Mouse (Mus musculus) limb, embryonic 14.5 days (tissue): ENCODE results near the gene Dab1. TPM values are rescaled to one million over a fixed set of nuclear protein-coding genes. Genes with fewer than 3 reads are reported as not detected.

Experiments
- ATAC-seq: fragments of 200-750 bp; cut with Nextera tagmentation; 2 replicates; pipeline ENCODE4 v1.8.0; 2017; ENCODE audit warnings: low read depth, moderate number of reproducible peaks, moderate TSS enrichment; ENCODE audit not compliant: low FRiP score
- DNase-seq: peaks from one replicate; pipeline ENCODE4 v3.0.0-alpha.2; 2015; ENCODE audit warnings: low spot score
- H3K27ac ChIP-seq: fragments of 300-500 bp; sonication (generic); replicated peaks from 2 replicates; pipeline ENCODE4 v1.5.1; 2014; ENCODE audit warnings: low read depth, mild to moderate bottlenecking, low read length, moderate library complexity, mixed read lengths
- H3K27me3 ChIP-seq: fragments of 300-500 bp; sonication (generic); 2 replicates; pipeline ENCODE4 v1.6.1; 2014; ENCODE audit warnings: low read length, mixed read lengths; ENCODE audit not compliant: control insufficient read depth, insufficient read depth
- H3K36me3 ChIP-seq: fragments of 300-500 bp; sonication (generic); 2 replicates; pipeline ENCODE4 v1.6.1; 2014; ENCODE audit warnings: mild to moderate bottlenecking, low read length, moderate library complexity, mixed read lengths; ENCODE audit not compliant: control insufficient read depth, insufficient read depth
- H3K4me1 ChIP-seq: fragments of 300-500 bp; sonication (generic); 2 replicates; pipeline ENCODE4 v1.6.1; 2014; ENCODE audit warnings: antibody characterized with exemption, low read length, mixed read lengths; ENCODE audit not compliant: control insufficient read depth, insufficient read depth
- H3K4me2 ChIP-seq: fragments of 300-500 bp; sonication (generic); replicated peaks from 2 replicates; pipeline ENCODE4 v1.6.1; 2014; ENCODE audit warnings: low read depth, mild to moderate bottlenecking, low read length, moderate library complexity; ENCODE audit not compliant: severe bottlenecking
- H3K4me3 ChIP-seq: fragments of 300-500 bp; sonication (generic); replicated peaks from 2 replicates; pipeline ENCODE4 v1.5.1; 2014; ENCODE audit warnings: low read length
- H3K9ac ChIP-seq: fragments of 300-500 bp; sonication (generic); 2 replicates; pipeline ENCODE4 v1.6.1; 2014; ENCODE audit warnings: mild to moderate bottlenecking, low read depth, low read length, moderate library complexity; ENCODE audit not compliant: severe bottlenecking
- H3K9me3 ChIP-seq: fragments of 300-500 bp; sonication (generic); 2 replicates; pipeline ENCODE4 v1.6.1; 2016; ENCODE audit warnings: low read length; ENCODE audit not compliant: control insufficient read depth
- POLR2A ChIP-seq: fragments of 200-500 bp; IDR thresholded peaks from 2 replicates; pipeline ENCODE4 v1.8.0; 2012; ENCODE audit warnings: inconsistent platforms, mild to moderate bottlenecking, moderate library complexity, borderline replicate concordance; ENCODE audit not compliant: insufficient read depth, insufficient read length; ENCODE audit errors: extremely low read depth
- WGBS: fragments of 180-500 bp; shearing (Covaris S2); extraction: QIAGEN DNeasy Blood & Tissue Kit; methylation state at CpG from one replicate; pipeline ENCODE4 v1.1.7; 2014; 5-methylcytosine and 5-hydroxymethylcytosine counted together
- polyA plus RNA-seq, 2 experiments: library from polyadenylated mRNA; depleted of rRNA in 1 of 2; stranded (reverse) in 1 of 2; unstranded in 1 of 2; fragments of >200 nt; fragmentation: Nextera tagmentation in 1 of 2; extraction: Ambion mirVana in 1 of 2; gene quantifications; 2 replicates each; pipeline versions ENCODE4 v1.2.1 to v1.2.3; 2012 to 2014

The Dab1 gene
- polyA plus RNA-seq, 2 experiments = 5.5 to 12.1 TPM

GRCm38 (mm10) chr4:103775712-103776111 lies 156.6 kb downstream of the Dab1 start:
- no peak overlapping the region for H3K27ac ChIP-seq
- no peak overlapping the region for H3K4me3 ChIP-seq
- no peak overlapping the region for H3K9ac ChIP-seq
- no peak overlapping the region for H3K4me2 ChIP-seq
- no peaks in the 10 kb centered on the region for H3K36me3 ChIP-seq
- ATAC-seq = no peak
- no peaks in the 10 kb centered on the region for H3K9me3 ChIP-seq
- no peak for DNase-seq
- no peaks in the 10 kb centered on the region for H3K27me3 ChIP-seq
- WGBS = 48% methylated on average over 4 of the region's 4 CpGs
- no peaks in the 10 kb centered on the region for H3K4me1 ChIP-seq
- TF ChIP-seq POLR2A = no peak

GRCm38 (mm10) chr4:103781398-103781797 lies 162.2 kb downstream of the Dab1 start:
- Histone ChIP-seq H3K27me3 (no peaks in the 10 kb centered on the region), H3K9ac (no peak overlapping the region), H3K27ac (no peak overlapping the region), H3K4me2 (no peak overlapping the region), H3K36me3 (no peaks in the 10 kb centered on the region), H3K4me1 (no peaks in the 10 kb centered on the region), H3K4me3 (no peak overlapping the region), H3K9me3 (no peaks in the 10 kb centered on the region)
- DNase-seq = peak; percentile 17
- TF ChIP-seq POLR2A = no peak
- 80% methylated on average over 4 of the region's 4 CpGs for WGBS
- ATAC-seq = no peak

- DNase-seq (no peak), ATAC-seq (no peak)
- no peak overlapping the region for H3K4me2 ChIP-seq
- no peaks in the 10 kb centered on the region for H3K27me3 ChIP-seq
- H3K4me1 ChIP-seq = no peaks in the 10 kb centered on the region
- no peak overlapping the region for H3K4me3 ChIP-seq
- H3K27ac ChIP-seq = no peak overlapping the region
- H3K36me3 ChIP-seq = no peaks in the 10 kb centered on the region
- H3K9ac ChIP-seq = no peak overlapping the region
- WGBS = 79% methylated on average over 7 of the region's 7 CpGs
- TF ChIP-seq POLR2A = no peak
- no peaks in the 10 kb centered on the region for H3K9me3 ChIP-seq
Observed at GRCm38 (mm10) chr4:103783561-103784247, 164.5 kb downstream of the Dab1 start.

GRCm38 (mm10) chr4:103793589-103794312 lies 174.6 kb downstream of the Dab1 start:
- DNase-seq (peak; percentile 70), ATAC-seq (no peak; the same call in 1 of the 2 replicates)
- Histone ChIP-seq H3K4me1 (no peaks in the 10 kb centered on the region), H3K27me3 (no peaks in the 10 kb centered on the region), H3K4me2 (no peak overlapping the region), H3K27ac (no peak overlapping the region), H3K36me3 (no peaks in the 10 kb centered on the region), H3K9me3 (no peaks in the 10 kb centered on the region), H3K9ac (no peak overlapping the region), H3K4me3 (no peak overlapping the region)
- WGBS = 63% methylated on average over 8 of the region's 8 CpGs
- no peak for TF ChIP-seq POLR2A

- no peak for TF ChIP-seq POLR2A
- Histone ChIP-seq H3K9ac (no peak overlapping the region), H3K4me2 (no peak overlapping the region), H3K4me3 (no peak overlapping the region), H3K27ac (no peak overlapping the region), H3K36me3 (no peaks in the 10 kb centered on the region), H3K27me3 (no peaks in the 10 kb centered on the region), H3K9me3 (no peaks in the 10 kb centered on the region), H3K4me1 (no peaks in the 10 kb centered on the region)
- ATAC-seq (no peak), DNase-seq (no peak)
- WGBS = 82% methylated on average over 6 of the region's 6 CpGs
Observed at GRCm38 (mm10) chr4:103796416-103796815, 177.3 kb downstream of the Dab1 start.
